Comparison of ENCODE assay signal across 11 mouse cellular contexts in genomic region chr19:9143639-9144125, GRCm38 (mm10). TPM values are rescaled to one million over a fixed set of nuclear protein-coding genes. Genes with fewer than 3 reads are reported as not detected.
DNase-seq lines count a peak whose midpoint lies in the region; ATAC-seq and TF ChIP-seq lines count a peak whose summit lies in the region.
"Had no signal": no experiment of that assay in that cellular context is flagged by ENCODE, and none has a peak within 500 bp of the region (broad histone marks: within the 10 kb centered on the region; RNA-seq: fewer than 3 reads in every experiment).

No protein-coding gene starts in this region.

- no peak overlapping the region for H3K9ac ChIP-seq in limb, embryonic 12.5 days (replicated peaks)
- H3K9ac ChIP-seq in forebrain, embryonic 13.5 days: no peak overlapping the region
- no peak overlapping the region for H3K9ac ChIP-seq in limb, embryonic 14.5 days (ENCODE audit: low read depth, low read length, severe bottlenecking)
- H3K9ac ChIP-seq: lung, embryonic 15.5 days had no signal

- DNase-seq in limb, embryonic 10.5 days (ENCODE audit: low spot score): no peak
- DNase-seq in limb, embryonic 14.5 days (ENCODE audit: low spot score): no peak
- no peak for DNase-seq in lung, postnatal 25 days (ENCODE audit: low spot score)
- no peak for DNase-seq in adrenal gland, adult (ENCODE audit: inconsistent age in 2 of 2, low spot score in 1 of 2)
- no peak for DNase-seq in embryo, embryonic 10.5 days (ENCODE audit: low spot score)
- DNase-seq: retina, postnatal 1 day had no signal

- no peak overlapping the region for H3K4me2 ChIP-seq in limb, embryonic 12.5 days
- no peak overlapping the region for H3K4me2 ChIP-seq in forebrain, embryonic 13.5 days
- H3K4me2 ChIP-seq in limb, embryonic 14.5 days (replicated peaks; ENCODE audit: low read depth, low read length, severe bottlenecking): no peak overlapping the region
- H3K4me2 ChIP-seq: lung, embryonic 15.5 days had no signal

- no peaks in the 10 kb centered on the region for H3K4me1 ChIP-seq in limb, embryonic 12.5 days (replicated peaks)
- H3K4me1 ChIP-seq in limb, embryonic 10.5 days: no peaks in the 10 kb centered on the region
- peaks cover 11% of the 10 kb centered on the region; the same call in 1 of the 2 replicates for H3K4me1 ChIP-seq in forebrain, embryonic 13.5 days
- H3K4me1 ChIP-seq in limb, embryonic 14.5 days (ENCODE audit: control insufficient read depth, insufficient read depth, low read length): no peaks in the 10 kb centered on the region
- H3K4me1 ChIP-seq: heart, embryonic 10.5 days; lung, embryonic 15.5 days had no signal

- H3K9me3 ChIP-seq in limb, embryonic 12.5 days: no peaks in the 10 kb centered on the region
- H3K9me3 ChIP-seq in limb, embryonic 10.5 days (replicated peaks): no peaks in the 10 kb centered on the region
- no peaks in the 10 kb centered on the region for H3K9me3 ChIP-seq in forebrain, embryonic 13.5 days (replicated peaks)
- no peaks in the 10 kb centered on the region for H3K9me3 ChIP-seq in limb, embryonic 14.5 days (ENCODE audit: control insufficient read depth, low read length)
- H3K9me3 ChIP-seq: heart, embryonic 10.5 days; lung, embryonic 15.5 days had no signal

- TF ChIP-seq POLR2A in limb, embryonic 14.5 days (IDR thresholded peaks at IDR 0.05; ENCODE audit: borderline replicate concordance, extremely low read depth, insufficient read depth, insufficient read length): no peak

- no peaks in the 10 kb centered on the region for H3K36me3 ChIP-seq in limb, embryonic 12.5 days
- no peaks in the 10 kb centered on the region for H3K36me3 ChIP-seq in limb, embryonic 10.5 days
- no peaks in the 10 kb centered on the region for H3K36me3 ChIP-seq in forebrain, embryonic 13.5 days (ENCODE audit: poor library complexity, severe bottlenecking)
- no peaks in the 10 kb centered on the region for H3K36me3 ChIP-seq in limb, embryonic 14.5 days (ENCODE audit: control insufficient read depth, insufficient read depth, low read length)
- H3K36me3 ChIP-seq: heart, embryonic 10.5 days; lung, embryonic 15.5 days had no signal

- H3K4me3 ChIP-seq in limb, embryonic 12.5 days (replicated peaks): no peak overlapping the region
- no peak overlapping the region for H3K4me3 ChIP-seq in limb, embryonic 10.5 days
- no peak overlapping the region for H3K4me3 ChIP-seq in forebrain, embryonic 13.5 days
- no peak overlapping the region for H3K4me3 ChIP-seq in limb, embryonic 14.5 days (replicated peaks; ENCODE audit: low read length)
- H3K4me3 ChIP-seq: heart, embryonic 10.5 days; lung, embryonic 15.5 days had no signal

- no peak for ATAC-seq in limb, embryonic 12.5 days (ENCODE audit: insufficient number of reproducible peaks, insufficient read depth, low FRiP score, low TSS enrichment, low read depth)
- ATAC-seq in forebrain, embryonic 13.5 days: peak; percentile 90
- peak; percentile 34; the same call in 1 of the 2 replicates for ATAC-seq in limb, embryonic 14.5 days (ENCODE audit: low FRiP score, low read depth)

- peak overlapping the region; percentile 67 for H3K27ac ChIP-seq in limb, embryonic 12.5 days
- H3K27ac ChIP-seq in limb, embryonic 10.5 days: no peak overlapping the region
- H3K27ac ChIP-seq in forebrain, embryonic 13.5 days: peak overlapping the region; percentile 67
- H3K27ac ChIP-seq in limb, embryonic 14.5 days (replicated peaks; ENCODE audit: low read depth, low read length): peak overlapping the region; percentile 76
- H3K27ac ChIP-seq: heart, embryonic 10.5 days; lung, embryonic 15.5 days had no signal

- H3K27me3 ChIP-seq in limb, embryonic 12.5 days: no peaks in the 10 kb centered on the region
- H3K27me3 ChIP-seq in limb, embryonic 10.5 days (ENCODE audit: low read depth, poor library complexity, severe bottlenecking): no peaks in the 10 kb centered on the region
- no peaks in the 10 kb centered on the region for H3K27me3 ChIP-seq in forebrain, embryonic 13.5 days
- no peaks in the 10 kb centered on the region for H3K27me3 ChIP-seq in limb, embryonic 14.5 days (ENCODE audit: control insufficient read depth, insufficient read depth, low read length)
- H3K27me3 ChIP-seq: lung, embryonic 15.5 days had no signal

RNA-seq across cellular contexts. Expression of gene Asrgl1, which starts 8.2 kb away (rescaled TPM):
- 23.2 and 24.0 TPM in 2 replicates for polyA plus RNA-seq in limb, embryonic 12.5 days (2016; fragmentation: Nextera tagmentation; extraction: Ambion mirVana)
- 16.9 and 20.7 TPM in 2 replicates for polyA plus RNA-seq in limb, embryonic 10.5 days (2016; fragmentation: Nextera tagmentation; extraction: Ambion mirVana)
- 28.7 and 29.4 TPM in 2 replicates for polyA plus RNA-seq in forebrain, embryonic 13.5 days (2015; fragmentation: Nextera tagmentation; extraction: Ambion mirVana)
- 5.7 and 6.3 TPM in 2 replicates for polyA plus RNA-seq in limb, embryonic 14.5 days (2012; rRNA removed)
- 8.5 and 11.2 TPM in 2 replicates for polyA plus RNA-seq in limb, embryonic 14.5 days (2014; fragmentation: Nextera tagmentation; extraction: Ambion mirVana)

RNA-seq across cellular contexts. Expression of gene Scgb1a1, which starts 55.9 kb away (rescaled TPM):
- polyA plus RNA-seq in limb, embryonic 12.5 days (2016; fragmentation: Nextera tagmentation; extraction: Ambion mirVana): not detected in 2 replicates
- not detected in 2 replicates for polyA plus RNA-seq in limb, embryonic 10.5 days (2016; fragmentation: Nextera tagmentation; extraction: Ambion mirVana)
- not detected in 2 replicates for polyA plus RNA-seq in forebrain, embryonic 13.5 days (2015; fragmentation: Nextera tagmentation; extraction: Ambion mirVana)
- polyA plus RNA-seq in limb, embryonic 14.5 days (2012; rRNA removed): 0.35 TPM in 1 of 2 replicates, not detected in the other
- not detected in 2 replicates for polyA plus RNA-seq in limb, embryonic 14.5 days (2014; fragmentation: Nextera tagmentation; extraction: Ambion mirVana)
- polyA plus RNA-seq: heart, embryonic 10.5 days; limb, embryonic 11.5 days had no signal
